Mouse (Mus musculus): ENCODE measurements around the gene Cyp2d11. TPM values are rescaled to one million over a fixed set of nuclear protein-coding genes. Genes with fewer than 3 reads are reported as not detected.
"Not testable (repeated sequence)": the region's sequence is repeated elsewhere in the genome, so short reads cannot be mapped to it uniquely, and the experiment has no call there.

Cyp2d11 gene
- polyA plus RNA-seq (2015; fragmentation: Nextera tagmentation; extraction: Ambion mirVana), result 0.10 TPM in 1 of 2 replicates, not detected in the other

- not testable (repeated sequence) for ATAC-seq (ENCODE audit: insufficient read depth); H3K9me3 ChIP-seq (replicated peaks); H3K4me1 ChIP-seq (replicated peaks); H3K9ac ChIP-seq; H3K4me2 ChIP-seq; H3K27me3 ChIP-seq; H3K27ac ChIP-seq (replicated peaks); H3K36me3 ChIP-seq (replicated peaks); H3K4me3 ChIP-seq (replicated peaks)
- 57% methylated on average over 2 of the region's 2 CpGs for WGBS (ENCODE audit: insufficient replicate concordance)
Measured at GRCm38 (mm10) chr15:82393922-82394321, at the start of gene Cyp2d11. Gene Cyp2d11 (minus strand): TSS chr15:82394022.

- Histone ChIP-seq H3K9ac (no peak overlapping the region), H3K9me3 (replicated peaks) (no peaks in the 10 kb centered on the region), H3K4me2 (no peak overlapping the region), H3K4me1 (replicated peaks) (no peaks in the 10 kb centered on the region), H3K27me3 (no peaks in the 10 kb centered on the region), H3K27ac (replicated peaks) (no peak overlapping the region), H3K36me3 (replicated peaks) (no peaks in the 10 kb centered on the region), H3K4me3 (replicated peaks) (no peak overlapping the region)
- no peak for ATAC-seq (ENCODE audit: insufficient read depth)
- WGBS (ENCODE audit: insufficient replicate concordance), result 46% methylated on average over 5 of the region's 5 CpGs
Measured at GRCm38 (mm10) chr15:82437975-82438617, 44.3 kb upstream of the Cyp2d11 start.

- ATAC-seq (ENCODE audit: insufficient read depth), result no peak
Measured at GRCm38 (mm10) chr15:82435606-82436005, 41.8 kb upstream of the Cyp2d11 start.

GRCm38 (mm10) chr15:82435011-82435410 lies 41.2 kb upstream of the Cyp2d11 start:
- Histone ChIP-seq H3K27me3 (no peaks in the 10 kb centered on the region), H3K36me3 (replicated peaks) (no peaks in the 10 kb centered on the region), H3K27ac (replicated peaks) (no peak overlapping the region), H3K9me3 (replicated peaks) (no peaks in the 10 kb centered on the region), H3K9ac (no peak overlapping the region), H3K4me3 (replicated peaks) (no peak overlapping the region), H3K4me1 (replicated peaks) (no peaks in the 10 kb centered on the region), H3K4me2 (no peak overlapping the region)
- ATAC-seq (ENCODE audit: insufficient read depth), result no peak
- WGBS (ENCODE audit: insufficient replicate concordance), result 61% methylated on average over 3 of the region's 3 CpGs

More at GRCm38 (mm10) chr15:82435606-82436005, 41.8 kb upstream of the Cyp2d11 start:
- no peak overlapping the region for H3K4me3 ChIP-seq (replicated peaks)
- H3K27ac ChIP-seq (replicated peaks), result no peak overlapping the region
- WGBS (ENCODE audit: insufficient replicate concordance), result 62% methylated on average over 2 of the region's 2 CpGs
- H3K36me3 ChIP-seq (replicated peaks), result no peaks in the 10 kb centered on the region
- H3K9me3 ChIP-seq (replicated peaks), result no peaks in the 10 kb centered on the region
- no peaks in the 10 kb centered on the region for H3K27me3 ChIP-seq
- no peak overlapping the region for H3K9ac ChIP-seq
- no peak overlapping the region for H3K4me2 ChIP-seq
- no peaks in the 10 kb centered on the region for H3K4me1 ChIP-seq (replicated peaks)

GRCm38 (mm10) chr15:82434541-82434940 lies 40.7 kb upstream of the Cyp2d11 start:
- no peak for ATAC-seq (ENCODE audit: insufficient read depth)
- H3K9ac ChIP-seq, result no peak overlapping the region
- whole genome bisulfite sequencing (ENCODE audit: insufficient replicate concordance), result 59% methylated on average over 3 of the region's 3 CpGs
- H3K4me1 ChIP-seq (replicated peaks), result no peaks in the 10 kb centered on the region
- no peaks in the 10 kb centered on the region for H3K9me3 ChIP-seq (replicated peaks)
- H3K27ac ChIP-seq (replicated peaks), result no peak overlapping the region
- no peak overlapping the region for H3K4me3 ChIP-seq (replicated peaks)
- H3K27me3 ChIP-seq, result no peaks in the 10 kb centered on the region
- H3K4me2 ChIP-seq, result no peak overlapping the region
- no peaks in the 10 kb centered on the region for H3K36me3 ChIP-seq (replicated peaks)

GRCm38 (mm10) chr15:82433621-82434020 lies 39.8 kb upstream of the Cyp2d11 start:
- Histone ChIP-seq H3K4me3 (replicated peaks) (no peak overlapping the region), H3K9me3 (replicated peaks) (no peaks in the 10 kb centered on the region), H3K4me2 (no peak overlapping the region), H3K9ac (no peak overlapping the region), H3K27me3 (no peaks in the 10 kb centered on the region), H3K4me1 (replicated peaks) (no peaks in the 10 kb centered on the region), H3K27ac (replicated peaks) (no peak overlapping the region), H3K36me3 (replicated peaks) (no peaks in the 10 kb centered on the region)
- ATAC-seq (ENCODE audit: insufficient read depth), result no peak
- 77% methylated on average over 3 of the region's 3 CpGs for WGBS (ENCODE audit: insufficient replicate concordance)

GRCm38 (mm10) chr15:82433137-82433536 lies 39.3 kb upstream of the Cyp2d11 start, which contains the start of gene Cyp2d9:
Gene Cyp2d9 (plus strand): TSS chr15:82433437.
- Histone ChIP-seq H3K36me3 (replicated peaks) (no peaks in the 10 kb centered on the region), H3K27me3 (no peaks in the 10 kb centered on the region), H3K4me2 (no peak within 1 kb of the TSS), H3K9ac (no peak within 1 kb of the TSS), H3K4me3 (replicated peaks) (no peak within 1 kb of the TSS), H3K9me3 (replicated peaks) (no peaks in the 10 kb centered on the region), H3K27ac (replicated peaks) (no peak within 1 kb of the TSS), H3K4me1 (replicated peaks) (no peaks in the 10 kb centered on the region)
- ATAC-seq (ENCODE audit: insufficient read depth), result no peak

- 43% methylated on average over 3 of the region's 3 CpGs for WGBS (ENCODE audit: insufficient replicate concordance)
- H3K27me3 ChIP-seq, result no peaks in the 10 kb centered on the region
- H3K36me3 ChIP-seq (replicated peaks), result no peaks in the 10 kb centered on the region
- ATAC-seq (ENCODE audit: insufficient read depth), result 0 out of 2 replicates have a peak, but pooled peaks have one; percentile 25
- H3K4me2 ChIP-seq, result no peak overlapping the region
- H3K27ac ChIP-seq (replicated peaks), result no peak overlapping the region
- no peak overlapping the region for H3K9ac ChIP-seq
- no peaks in the 10 kb centered on the region for H3K4me1 ChIP-seq (replicated peaks)
- H3K4me3 ChIP-seq (replicated peaks), result no peak overlapping the region
- H3K9me3 ChIP-seq (replicated peaks), result no peaks in the 10 kb centered on the region
Measured at GRCm38 (mm10) chr15:82423471-82423870, 29.6 kb upstream of the Cyp2d11 start.

- no peak for ATAC-seq (ENCODE audit: insufficient read depth)
- 42% methylated on average over 4 of the region's 4 CpGs for WGBS (ENCODE audit: insufficient replicate concordance)
- H3K9me3 ChIP-seq (replicated peaks), result no peaks in the 10 kb centered on the region
Measured at GRCm38 (mm10) chr15:82422935-82423334, 29.1 kb upstream of the Cyp2d11 start.

GRCm38 (mm10) chr15:82418616-82419015 lies 24.8 kb upstream of the Cyp2d11 start:
- H3K27me3 ChIP-seq, result no peaks in the 10 kb centered on the region
- H3K27ac ChIP-seq (replicated peaks), result no peak overlapping the region
- H3K4me3 ChIP-seq (replicated peaks), result no peak overlapping the region
- H3K4me1 ChIP-seq (replicated peaks), result no peaks in the 10 kb centered on the region
- H3K4me2 ChIP-seq, result no peak overlapping the region
- no peaks in the 10 kb centered on the region for H3K36me3 ChIP-seq (replicated peaks)
- no peak overlapping the region for H3K9ac ChIP-seq
- no peak for ATAC-seq (ENCODE audit: insufficient read depth)
- WGBS (ENCODE audit: insufficient replicate concordance), result 70% methylated on average over 1 of the region's 1 CpGs
- H3K9me3 ChIP-seq (replicated peaks), result no peaks in the 10 kb centered on the region

More at GRCm38 (mm10) chr15:82422935-82423334, 29.1 kb upstream of the Cyp2d11 start:
- no peaks in the 10 kb centered on the region for H3K27me3 ChIP-seq
- H3K4me1 ChIP-seq (replicated peaks), result no peaks in the 10 kb centered on the region
- H3K36me3 ChIP-seq (replicated peaks), result no peaks in the 10 kb centered on the region
- H3K4me2 ChIP-seq, result no peak overlapping the region
- no peak overlapping the region for H3K27ac ChIP-seq (replicated peaks)
- H3K9ac ChIP-seq, result no peak overlapping the region
- no peak overlapping the region for H3K4me3 ChIP-seq (replicated peaks)

GRCm38 (mm10) chr15:82416797-82417789 lies 23.3 kb upstream of the Cyp2d11 start:
- peak; percentile 58 for ATAC-seq (ENCODE audit: insufficient read depth)
- Histone ChIP-seq H3K4me3 (replicated peaks) (no peak overlapping the region), H3K27me3 (no peaks in the 10 kb centered on the region), H3K4me1 (replicated peaks) (no peaks in the 10 kb centered on the region), H3K9me3 (replicated peaks) (no peaks in the 10 kb centered on the region), H3K36me3 (replicated peaks) (no peaks in the 10 kb centered on the region), H3K27ac (replicated peaks) (no peak overlapping the region), H3K9ac (no peak overlapping the region), H3K4me2 (no peak overlapping the region)
- 35% methylated on average over 16 of the region's 16 CpGs for WGBS (ENCODE audit: insufficient replicate concordance)
